Mouse (Mus musculus): Measurements from ENCODE around the gene Zcchc24. TPM values are rescaled to one million over a fixed set of nuclear protein-coding genes. Genes with fewer than 3 reads are reported as not detected.

Zcchc24 gene
- total and polyA plus RNA-seq, 2 experiments from 2014 or later, result 20.4 to 39.3 TPM

GRCm38 (mm10) chr14:25757917-25758316 is 10.9 kb downstream of the Zcchc24 start:
- no peak for TF ChIP-seq CTCF (IDR thresholded peaks at IDR 0.05; ENCODE audit: low read depth)
- 76% methylated on average over 4 of the region's 4 CpGs for WGBS
- H3K9me3 ChIP-seq (ENCODE audit: low read length), result no peaks in the 10 kb centered on the region
- no peak overlapping the region for H3K4me3 ChIP-seq (ENCODE audit: low read length)
- no peak overlapping the region for H3K9ac ChIP-seq (replicated peaks; ENCODE audit: low read length)
- no peaks in the 10 kb centered on the region for H3K36me3 ChIP-seq (ENCODE audit: insufficient read depth, low read length)
- ATAC-seq (no peak), DNase-seq (ENCODE audit: low spot score) (no peak)
- H3K27me3 ChIP-seq (ENCODE audit: insufficient read depth, low read length), result no peaks in the 10 kb centered on the region
- no peak overlapping the region for H3K27ac ChIP-seq
- H3K4me2 ChIP-seq (ENCODE audit: low read depth, low read length), result no peak overlapping the region
- H3K4me1 ChIP-seq (ENCODE audit: insufficient read depth, low read length), result peaks cover 26% of the 10 kb centered on the region; the same call in 1 of the 2 replicates

- H3K36me3 ChIP-seq (ENCODE audit: insufficient read depth, low read length), result no peaks in the 10 kb centered on the region
- H3K9me3 ChIP-seq (ENCODE audit: low read length), result no peaks in the 10 kb centered on the region
- no peaks in the 10 kb centered on the region for H3K27me3 ChIP-seq (ENCODE audit: insufficient read depth, low read length)
- H3K9ac ChIP-seq (replicated peaks; ENCODE audit: low read length), result no peak overlapping the region
- peak overlapping the region; percentile 26; the same call in 1 of the 2 replicates for H3K27ac ChIP-seq
- peak; percentile 27 for DNase-seq (ENCODE audit: low spot score)
- 39% methylated on average over 7 of the region's 7 CpGs for WGBS
- peaks cover 26% of the 10 kb centered on the region; the same call in 1 of the 2 replicates for H3K4me1 ChIP-seq (ENCODE audit: insufficient read depth, low read length)
- no peak overlapping the region for H3K4me3 ChIP-seq (ENCODE audit: low read length)
- no peak overlapping the region for H3K4me2 ChIP-seq (ENCODE audit: low read depth, low read length)
- no peak for TF ChIP-seq CTCF (IDR thresholded peaks at IDR 0.05; ENCODE audit: low read depth)
- no peak; the same call in 1 of the 2 replicates for ATAC-seq
Observed at GRCm38 (mm10) chr14:25756385-25756990, 12.4 kb downstream of the Zcchc24 start.

GRCm38 (mm10) chr14:25755541-25755940 is 13.3 kb downstream of the Zcchc24 start:
- Histone ChIP-seq H3K4me1 (ENCODE audit: insufficient read depth, low read length) (peaks cover 26% of the 10 kb centered on the region; the same call in 1 of the 2 replicates), H3K4me3 (ENCODE audit: low read length) (no peak overlapping the region), H3K36me3 (ENCODE audit: insufficient read depth, low read length) (no peaks in the 10 kb centered on the region), H3K9me3 (ENCODE audit: low read length) (no peaks in the 10 kb centered on the region), H3K4me2 (ENCODE audit: low read depth, low read length) (no peak overlapping the region), H3K27me3 (ENCODE audit: insufficient read depth, low read length) (no peaks in the 10 kb centered on the region), H3K9ac (replicated peaks; ENCODE audit: low read length) (0 out of 2 replicates have a peak overlapping the region, but pooled peaks have one; percentile 13), H3K27ac (no peak overlapping the region)
- no peak for TF ChIP-seq CTCF (IDR thresholded peaks at IDR 0.05; ENCODE audit: low read depth)
- ATAC-seq, result no peak
- DNase-seq (ENCODE audit: low spot score), result no peak
- 39% methylated on average over 4 of the region's 4 CpGs for WGBS

GRCm38 (mm10) chr14:25754531-25755484 is 14.0 kb downstream of the Zcchc24 start:
- Histone ChIP-seq H3K4me1 (ENCODE audit: insufficient read depth, low read length) (peaks cover 23% of the 10 kb centered on the region; the same call in 1 of the 2 replicates), H3K4me3 (ENCODE audit: low read length) (no peak overlapping the region), H3K9ac (replicated peaks; ENCODE audit: low read length) (0 out of 2 replicates have a peak overlapping the region, but pooled peaks have one; percentile 13), H3K36me3 (ENCODE audit: insufficient read depth, low read length) (no peaks in the 10 kb centered on the region), H3K27me3 (ENCODE audit: insufficient read depth, low read length) (no peaks in the 10 kb centered on the region), H3K9me3 (ENCODE audit: low read length) (no peaks in the 10 kb centered on the region), H3K27ac (no peak overlapping the region), H3K4me2 (ENCODE audit: low read depth, low read length) (no peak overlapping the region)
- ATAC-seq (no peak), DNase-seq (ENCODE audit: low spot score) (no peak)
- 51% methylated on average over 19 of the region's 19 CpGs for WGBS
- no peak for TF ChIP-seq CTCF (IDR thresholded peaks at IDR 0.05; ENCODE audit: low read depth)

- H3K4me1 ChIP-seq (ENCODE audit: insufficient read depth, low read length), result peaks cover 23% of the 10 kb centered on the region; the same call in 1 of the 2 replicates
- peak; percentile 21; the same call in 1 of the 2 replicates for TF ChIP-seq CTCF (IDR thresholded peaks at IDR 0.05; ENCODE audit: low read depth)
- H3K27ac ChIP-seq, result no peak overlapping the region
- no peak overlapping the region for H3K9ac ChIP-seq (replicated peaks; ENCODE audit: low read length)
- H3K36me3 ChIP-seq (ENCODE audit: insufficient read depth, low read length), result no peaks in the 10 kb centered on the region
- H3K4me2 ChIP-seq (ENCODE audit: low read depth, low read length), result no peak overlapping the region
- H3K27me3 ChIP-seq (ENCODE audit: insufficient read depth, low read length), result no peaks in the 10 kb centered on the region
- WGBS, result 33% methylated on average over 5 of the region's 5 CpGs
- DNase-seq (ENCODE audit: low spot score), result peak; percentile 26
- no peak overlapping the region for H3K4me3 ChIP-seq (ENCODE audit: low read length)
- H3K9me3 ChIP-seq (ENCODE audit: low read length), result no peaks in the 10 kb centered on the region
- peak; percentile 48; the same call in 1 of the 2 replicates for ATAC-seq
Observed at GRCm38 (mm10) chr14:25753021-25753420, 15.8 kb downstream of the Zcchc24 start.

GRCm38 (mm10) chr14:25751067-25751466 is 17.8 kb downstream of the Zcchc24 start:
- DNase-seq (ENCODE audit: low spot score) (no peak), ATAC-seq (no peak)
- Histone ChIP-seq H3K27me3 (ENCODE audit: insufficient read depth, low read length) (no peaks in the 10 kb centered on the region), H3K9ac (replicated peaks; ENCODE audit: low read length) (no peak overlapping the region), H3K4me3 (ENCODE audit: low read length) (no peak overlapping the region), H3K9me3 (ENCODE audit: low read length) (no peaks in the 10 kb centered on the region), H3K27ac (no peak overlapping the region), H3K36me3 (ENCODE audit: insufficient read depth, low read length) (no peaks in the 10 kb centered on the region), H3K4me2 (ENCODE audit: low read depth, low read length) (no peak overlapping the region), H3K4me1 (ENCODE audit: insufficient read depth, low read length) (peaks cover 16% of the 10 kb centered on the region; the same call in 1 of the 2 replicates)
- no peak for TF ChIP-seq CTCF (IDR thresholded peaks at IDR 0.05; ENCODE audit: low read depth)
- 92% methylated on average over 5 of the region's 5 CpGs for WGBS
